Mouse (Mus musculus): ENCODE data around the gene Ap1s2. TPM values are rescaled to one million over a fixed set of nuclear protein-coding genes. Genes with fewer than 3 reads are reported as not detected.

The Ap1s2 gene
- total and polyA plus RNA-seq, 3 experiments: 9.3 to 10.1 TPM; not detected in 1

- Histone ChIP-seq H3K4me3 (ENCODE audit: control insufficient read depth in 1 of 2, insufficient read depth in 1 of 2, low read depth in 2 of 2, low read length in 2 of 2) (no peak overlapping the region), H3K4me1 (ENCODE audit: control insufficient read depth in 1 of 2, insufficient read depth in 2 of 2, low read length in 2 of 2) (no peaks in the 10 kb centered on the region), H3K27ac (ENCODE audit: control insufficient read depth, low read depth, low read length) (no peak overlapping the region), H3K79me2 (ENCODE audit: control insufficient read depth, insufficient read depth, low read length, poor library complexity) (no peaks in the 10 kb centered on the region; the same call in 1 of the 2 replicates), H3K36me3 (ENCODE audit: control insufficient read depth in 1 of 2, insufficient read depth in 2 of 2, low read length in 2 of 2) (peaks cover 0 to 54% of the 10 kb centered on the region in 2 experiments; a peak in 3 of 4 replicates), H3K9ac (ENCODE audit: control insufficient read depth, low read depth, low read length, poor library complexity, severe bottlenecking) (no peak overlapping the region), H3K27me3 (ENCODE audit: control insufficient read depth in 1 of 2, insufficient read depth in 2 of 2, low read length in 2 of 2) (no peaks in the 10 kb centered on the region), H3K9me3 (replicated peaks; ENCODE audit: insufficient read depth, low read length) (no peaks in the 10 kb centered on the region)
- no peak for DNase-seq (ENCODE audit: low read depth, low spot score)
- no peak for TF ChIP-seq NRF1 (IDR thresholded peaks at IDR 0.05; ENCODE audit: insufficient read depth, low read depth, low read length, poor library complexity, severe bottlenecking)
- TF ChIP-seq HCFC1 (IDR thresholded peaks at IDR 0.05; ENCODE audit: low read depth, low read length): no peak
- TF ChIP-seq ZC3H11A (IDR thresholded peaks at IDR 0.05; ENCODE audit: low read depth, low read length): no peak
- TF ChIP-seq MYB (IDR thresholded peaks at IDR 0.05; ENCODE audit: low read depth, low read length): no peak
- TF ChIP-seq MYC (IDR thresholded peaks at IDR 0.05; ENCODE audit: low read depth, low read length): no peak
- TF ChIP-seq GATA1 (IDR thresholded peaks at IDR 0.05; ENCODE audit: low read depth, low read length): no peak
- TF ChIP-seq SIN3A (IDR thresholded peaks at IDR 0.05; ENCODE audit: low read length): no peak
- no peak for TF ChIP-seq CTCF (IDR thresholded peaks at IDR 0.05 in 2 of 3, conservative IDR thresholded peaks at IDR 0.05 in 1 of 3; ENCODE audit: control insufficient read depth in 1 of 3, insufficient read depth in 1 of 3, low read depth in 2 of 3, low read length in 3 of 3, poor library complexity in 1 of 3, severe bottlenecking in 1 of 3)
- no peak for TF ChIP-seq POLR2AphosphoS2 (IDR thresholded peaks at IDR 0.05; ENCODE audit: low read length)
- TF ChIP-seq UBTF (IDR thresholded peaks at IDR 0.05; ENCODE audit: borderline replicate concordance, insufficient read depth, low read depth, low read length): no peak
- TF ChIP-seq MXI1 (IDR thresholded peaks at IDR 0.05; ENCODE audit: low read depth, low read length): no peak
- no peak for TF ChIP-seq BHLHE40 (IDR thresholded peaks at IDR 0.05; ENCODE audit: borderline replicate concordance, low read depth, low read length)
- TF ChIP-seq USF1 (IDR thresholded peaks at IDR 0.05; ENCODE audit: low read depth, low read length): no peak
- no peak for TF ChIP-seq ELF1 (IDR thresholded peaks at IDR 0.05; ENCODE audit: low read depth, low read length)
These were observed 35.6 kb downstream of the Ap1s2 start for GRCm38 (mm10) chrX:163944381-163944780.

GRCm38 (mm10) chrX:163951618-163952017 lies 42.8 kb downstream of the Ap1s2 start:
- Histone ChIP-seq H3K4me3 (ENCODE audit: control insufficient read depth in 1 of 2, insufficient read depth in 1 of 2, low read depth in 2 of 2, low read length in 2 of 2) (no peak overlapping the region), H3K27me3 (ENCODE audit: control insufficient read depth in 1 of 2, insufficient read depth in 2 of 2, low read length in 2 of 2) (no peaks in the 10 kb centered on the region), H3K79me2 (ENCODE audit: control insufficient read depth, insufficient read depth, low read length, poor library complexity) (peaks cover 8% of the 10 kb centered on the region), H3K27ac (ENCODE audit: control insufficient read depth, low read depth, low read length) (no peak overlapping the region), H3K9ac (ENCODE audit: control insufficient read depth, low read depth, low read length, poor library complexity, severe bottlenecking) (no peak overlapping the region), H3K36me3 (ENCODE audit: control insufficient read depth in 1 of 2, insufficient read depth in 2 of 2, low read length in 2 of 2) (peaks cover 20 to 60% of the 10 kb centered on the region in 2 experiments), H3K9me3 (replicated peaks; ENCODE audit: insufficient read depth, low read length) (no peaks in the 10 kb centered on the region), H3K4me1 (ENCODE audit: control insufficient read depth in 1 of 2, insufficient read depth in 2 of 2, low read length in 2 of 2) (peaks cover under 1% of the 10 kb centered on the region in 2 experiments; a peak in 2 of 4 replicates)
- DNase-seq (ENCODE audit: low read depth, low spot score): no peak
- TF ChIP-seq ZC3H11A (IDR thresholded peaks at IDR 0.05; ENCODE audit: low read depth, low read length): no peak
- no peak for TF ChIP-seq MAX (IDR thresholded peaks at IDR 0.05; ENCODE audit: low read length)
- no peak for TF ChIP-seq USF2 (IDR thresholded peaks at IDR 0.05; ENCODE audit: borderline replicate concordance in 1 of 2, insufficient read depth in 1 of 2, low read depth in 1 of 2, low read length in 2 of 2)
- no peak for TF ChIP-seq CHD2 (IDR thresholded peaks at IDR 0.05; ENCODE audit: low read length)
- TF ChIP-seq ZNF384 (IDR thresholded peaks at IDR 0.05; ENCODE audit: low read depth, low read length): 0 out of 2 replicates have a peak, but pooled peaks have one; percentile 13
- TF ChIP-seq SIN3A (IDR thresholded peaks at IDR 0.05; ENCODE audit: low read length): no peak
- no peak for TF ChIP-seq TAL1 (IDR thresholded peaks at IDR 0.05; ENCODE audit: low read length)

Measured in MEL (cell line).